12 mouse cellular contexts compared by ENCODE assay signal in genomic region chr13:54189896-54190295, GRCm38 (mm10). TPM values are rescaled to one million over a fixed set of nuclear protein-coding genes. Genes with fewer than 3 reads are reported as not detected.
DNase-seq lines count a peak whose midpoint lies in the region; ATAC-seq lines count a peak whose summit lies in the region.
"Had no signal": no experiment of that assay in that cellular context is flagged by ENCODE, and none has a peak within 500 bp of the region (broad histone marks: within the 10 kb centered on the region; RNA-seq: fewer than 3 reads in every experiment).

No protein-coding gene starts in this region.

- no peak overlapping the region for H3K4me3 ChIP-seq in embryonic facial prominence, embryonic 14.5 days (ENCODE audit: low read depth, low read length)
- no peak overlapping the region for H3K4me3 ChIP-seq in heart, embryonic 10.5 days
- H3K4me3 ChIP-seq: heart, embryonic 15.5 days had no signal

- no peaks in the 10 kb centered on the region for H3K9me3 ChIP-seq in embryonic facial prominence, embryonic 14.5 days (ENCODE audit: control insufficient read depth, low read length)
- H3K9me3 ChIP-seq in heart, embryonic 10.5 days: no peaks in the 10 kb centered on the region
- H3K9me3 ChIP-seq: heart, embryonic 15.5 days had no signal

- peaks cover 29% of the 10 kb centered on the region for H3K27me3 ChIP-seq in embryonic facial prominence, embryonic 14.5 days (replicated peaks; ENCODE audit: control insufficient read depth, insufficient read depth, low read length)
- peaks cover 45% of the 10 kb centered on the region for H3K27me3 ChIP-seq in heart, embryonic 10.5 days (ENCODE audit: insufficient read depth, poor library complexity, severe bottlenecking)

- peak; percentile 82 for DNase-seq in heart, adult 11 months
- no peak for DNase-seq in heart, postnatal 4 days
- DNase-seq in 3T3-L1 (ENCODE audit: low read depth, low spot score) (peak; percentile 57), WW6 (ENCODE audit: low read depth, low spot score) (peak; percentile 64)
- DNase-seq in embryonic facial prominence, embryonic 14.5 days (ENCODE audit: low spot score): peak; percentile 13
- DNase-seq in left cerebral cortex, postnatal 25 days (ENCODE audit: low spot score in 2 of 2): no peak
- DNase-seq in heart, embryonic 10.5 days (ENCODE audit: low spot score): no peak
- DNase-seq in kidney, adult 8-10 months: no peak
- DNase-seq: adrenal gland, postnatal 36 days; kidney, adult 18-20 months had no signal

- intact Hi-C loops in left cerebral cortex, postnatal 25 days (cut with DNase I): no loop called here

- WGBS in embryonic facial prominence, embryonic 14.5 days: 81% methylated on average over 14 of the region's 14 CpGs
- WGBS in heart, embryonic 10.5 days: 68% methylated on average over 14 of the region's 14 CpGs

- no peak overlapping the region for H3K9ac ChIP-seq in embryonic facial prominence, embryonic 14.5 days (ENCODE audit: low read depth, low read length)
- H3K9ac ChIP-seq: heart, embryonic 15.5 days had no signal

- no peak overlapping the region for H3K27ac ChIP-seq in embryonic facial prominence, embryonic 14.5 days (replicated peaks; ENCODE audit: low read depth, low read length)
- no peak overlapping the region for H3K27ac ChIP-seq in heart, embryonic 10.5 days
- H3K27ac ChIP-seq: heart, embryonic 15.5 days had no signal

- no peaks in the 10 kb centered on the region for H3K4me1 ChIP-seq in embryonic facial prominence, embryonic 14.5 days (ENCODE audit: control insufficient read depth, insufficient read depth, low read length)
- peaks cover 25% of the 10 kb centered on the region for H3K4me1 ChIP-seq in heart, embryonic 10.5 days

- H3K4me2 ChIP-seq in embryonic facial prominence, embryonic 14.5 days (ENCODE audit: low read depth, low read length): no peak overlapping the region
- H3K4me2 ChIP-seq: heart, embryonic 15.5 days had no signal

- no peaks in the 10 kb centered on the region for H3K36me3 ChIP-seq in embryonic facial prominence, embryonic 14.5 days (ENCODE audit: control insufficient read depth, insufficient read depth, low read length)
- no peaks in the 10 kb centered on the region for H3K36me3 ChIP-seq in heart, embryonic 10.5 days
- H3K36me3 ChIP-seq: heart, embryonic 15.5 days had no signal

- no peak for ATAC-seq in embryonic facial prominence, embryonic 14.5 days (ENCODE audit: low read depth)
- ATAC-seq: forebrain, embryonic 16.5 days had no signal

RNA-seq across cellular contexts. Expression of gene Hrh2, which starts 2.0 kb away (rescaled TPM):
- under 1 TPM; 0.11 to 0.12 TPM for total RNA-seq in heart, postnatal 4 days (2021)
- polyA plus RNA-seq in embryonic facial prominence, embryonic 14.5 days (2014; fragmentation: Nextera tagmentation; extraction: Ambion mirVana): 0.12 and 0.31 TPM in 2 replicates
- total RNA-seq in left cerebral cortex, postnatal 25 days (2021): 10 to 100 TPM; 15.3 to 15.7 TPM
- 0.07 and 0.09 TPM in 2 replicates for polyA plus RNA-seq in heart, embryonic 10.5 days (2016; fragmentation: Nextera tagmentation; extraction: Ambion mirVana)

Comparison
In these comparisons a context has a peak if more than half of its experiments do, and no peak if none do; other contexts are left out.
1. DNase-seq: peak in heart, adult 11 months (single experiment), 3T3-L1 (single experiment), WW6 (single experiment) and embryonic facial prominence, embryonic 14.5 days (single experiment); none in heart, postnatal 4 days (single experiment), left cerebral cortex, postnatal 25 days (0 of 2), heart, embryonic 10.5 days (single experiment) and kidney, adult 8-10 months (0 of 2).
2. RNA of gene Hrh2, which starts 2.0 kb away (total RNA-seq): 15.3 to 15.7 TPM in left cerebral cortex, postnatal 25 days; 0.11 to 0.12 TPM in heart, postnatal 4 days; every median in the first group is over 10 times any median in the second.